Mouse (Mus musculus): ENCODE measurements around the gene Cdhr5.

Cdhr5 gene

GRCm38 (mm10) chr7:141222696-141223215 lies 53.8 kb downstream of the Cdhr5 start:
- DNase-seq (ENCODE audit: low read depth, low spot score), result no peak

- DNase-seq (ENCODE audit: low read depth, low spot score), result no peak
Measured at GRCm38 (mm10) chr7:141222126-141222467, 54.5 kb downstream of the Cdhr5 start.

- DNase-seq (ENCODE audit: low read depth, low spot score), result peak; percentile 99
Measured at GRCm38 (mm10) chr7:141221249-141222125, 55.1 kb downstream of the Cdhr5 start.

- DNase-seq (ENCODE audit: low read depth, low spot score), result no peak
Measured at GRCm38 (mm10) chr7:141220377-141220776, 56.2 kb downstream of the Cdhr5 start.

GRCm38 (mm10) chr7:141219558-141220099 lies 57.0 kb downstream of the Cdhr5 start:
- DNase-seq (ENCODE audit: low read depth, low spot score), result no peak

Data from 3T3-L1 (cell line).